Mouse (Mus musculus) bone marrow macrophage, adult 2 months (primary cell): ENCODE measurements around the gene Ube2cbp.

ENCODE experiments used
- CTCF ChIP-seq: IDR thresholded peaks from 2 replicates; pipeline ENCODE4 v1.5.1; 2012; ENCODE audit warnings: low read depth, mild to moderate bottlenecking, low read length, moderate library complexity
- POLR2A ChIP-seq: IDR thresholded peaks from 2 replicates; pipeline ENCODE4 v1.6.1; 2012; ENCODE audit warnings: mild to moderate bottlenecking, low read depth, low read length, borderline replicate concordance

GRCm38 (mm10) chr9:86324772-86325171 lies 140.0 kb downstream of the Ube2cbp start:
- no peak for TF ChIP-seq POLR2A
- TF ChIP-seq CTCF, result no peak
